Mouse (Mus musculus) midbrain, embryonic 14.5 days (tissue): Measurements from ENCODE around the gene Gm11096. TPM values are rescaled to one million over a fixed set of nuclear protein-coding genes. Genes with fewer than 3 reads are reported as not detected.

Source experiments
- ATAC-seq: fragments of 200-750 bp; cut with Nextera tagmentation; 2 replicates; pipeline ENCODE4 v1.8.0; 2017; ENCODE audit warnings: moderate number of reproducible peaks, moderate library complexity; ENCODE audit not compliant: low FRiP score, low TSS enrichment
- DNase-seq: peaks from one replicate; pipeline ENCODE4 v3.0.0-alpha.2; 2015
- H3K27ac ChIP-seq: fragments of 300-500 bp; sonication (generic); replicated peaks from 2 replicates; pipeline ENCODE4 v1.5.1; 2014; ENCODE audit warnings: mild to moderate bottlenecking, low read depth, low read length, moderate library complexity
- H3K27me3 ChIP-seq: fragments of 300-500 bp; sonication (generic); 2 replicates; pipeline ENCODE4 v1.6.1; 2014; ENCODE audit warnings: low read length, control low read depth, mixed read lengths; ENCODE audit not compliant: control insufficient read depth, insufficient read depth
- H3K36me3 ChIP-seq: fragments of 300-500 bp; sonication (generic); 2 replicates; pipeline ENCODE4 v1.6.1; 2014; ENCODE audit warnings: low read length, control low read depth; ENCODE audit not compliant: control insufficient read depth, insufficient read depth
- H3K4me1 ChIP-seq: fragments of 300-500 bp; sonication (generic); 2 replicates; pipeline ENCODE4 v1.6.1; 2014; ENCODE audit warnings: mild to moderate bottlenecking, antibody characterized with exemption, low read length, control low read depth; ENCODE audit not compliant: control insufficient read depth, insufficient read depth
- H3K4me2 ChIP-seq: fragments of 300-500 bp; sonication (generic); 2 replicates; pipeline ENCODE4 v1.6.1; 2014; ENCODE audit warnings: mild to moderate bottlenecking, low read length, moderate library complexity
- H3K4me3 ChIP-seq: fragments of 300-500 bp; sonication (generic); replicated peaks from 2 replicates; pipeline ENCODE4 v1.5.1; 2014; ENCODE audit warnings: low read depth, low read length
- H3K9ac ChIP-seq: fragments of 300-500 bp; sonication (generic); replicated peaks from 2 replicates; pipeline ENCODE4 v1.6.1; 2014; ENCODE audit warnings: mild to moderate bottlenecking, low read length, moderate library complexity
- H3K9me3 ChIP-seq: fragments of 300-500 bp; sonication (generic); 2 replicates; pipeline ENCODE4 v1.6.1; 2016; ENCODE audit warnings: low read length, control low read depth, mixed read lengths; ENCODE audit not compliant: control insufficient read depth
- WGBS: fragments of 180-500 bp; shearing (Covaris S2); extraction: QIAGEN DNeasy Blood & Tissue Kit; methylation state at CpG from one replicate; pipeline ENCODE4 v1.1.7; 2014; 5-methylcytosine and 5-hydroxymethylcytosine counted together
- polyA plus RNA-seq: library from polyadenylated mRNA; unstranded; fragments of >200 nt; fragmentation: Nextera tagmentation; extraction: Ambion mirVana; gene quantifications from 2 replicates; pipeline ENCODE4 v1.2.1, GENCODE M21; 2014

The Gm11096 gene
- polyA plus RNA-seq, 1 experiment from 2014 or later: not detected

GRCm38 (mm10) chr17:81459379-81459778, 17.8 kb downstream of the Gm11096 start:
- H3K4me1 ChIP-seq: no peaks in the 10 kb centered on the region
- no peak for ATAC-seq

GRCm38 (mm10) chr17:81468941-81469340, 27.4 kb downstream of the Gm11096 start:
- no peaks in the 10 kb centered on the region for H3K36me3 ChIP-seq
- no peak overlapping the region for H3K4me3 ChIP-seq
- H3K9me3 ChIP-seq: no peaks in the 10 kb centered on the region
- ATAC-seq (no peak), DNase-seq (no peak)
- no peaks in the 10 kb centered on the region for H3K27me3 ChIP-seq
- H3K4me2 ChIP-seq: no peak overlapping the region
- no peaks in the 10 kb centered on the region for H3K4me1 ChIP-seq
- H3K27ac ChIP-seq: no peak overlapping the region
- WGBS: 87% methylated on average over 5 of the region's 5 CpGs
- no peak overlapping the region for H3K9ac ChIP-seq

More at GRCm38 (mm10) chr17:81459379-81459778, 17.8 kb downstream of the Gm11096 start:
- DNase-seq: no peak
- Histone ChIP-seq H3K36me3 (no peaks in the 10 kb centered on the region), H3K27me3 (no peaks in the 10 kb centered on the region), H3K27ac (no peak overlapping the region), H3K4me3 (no peak overlapping the region), H3K9me3 (no peaks in the 10 kb centered on the region), H3K4me2 (no peak overlapping the region), H3K9ac (no peak overlapping the region)
- 77% methylated on average over 3 of the region's 3 CpGs for WGBS

- Histone ChIP-seq H3K36me3 (no peaks in the 10 kb centered on the region), H3K4me2 (no peak overlapping the region), H3K9me3 (no peaks in the 10 kb centered on the region), H3K27ac (no peak overlapping the region), H3K9ac (no peak overlapping the region), H3K4me1 (no peaks in the 10 kb centered on the region), H3K4me3 (no peak overlapping the region), H3K27me3 (no peaks in the 10 kb centered on the region)
- WGBS: 51% methylated on average over 3 of the region's 3 CpGs
- DNase-seq (no peak), ATAC-seq (no peak)
Observed at GRCm38 (mm10) chr17:81473363-81473762, 31.8 kb downstream of the Gm11096 start.

- Histone ChIP-seq H3K9ac (no peak overlapping the region), H3K4me2 (no peak overlapping the region), H3K4me3 (no peak overlapping the region), H3K27ac (no peak overlapping the region), H3K36me3 (no peaks in the 10 kb centered on the region), H3K9me3 (no peaks in the 10 kb centered on the region), H3K27me3 (no peaks in the 10 kb centered on the region), H3K4me1 (peaks cover 11% of the 10 kb centered on the region)
- DNase-seq (no peak), ATAC-seq (no peak)
- WGBS: 79% methylated on average over 1 of the region's 1 CpGs
Observed at GRCm38 (mm10) chr17:81477420-81477819, 35.9 kb downstream of the Gm11096 start.

GRCm38 (mm10) chr17:81479807-81480206, 38.2 kb downstream of the Gm11096 start:
- Histone ChIP-seq H3K4me2 (peak overlapping the region; percentile 27; the same call in 1 of the 2 replicates), H3K27ac (0 out of 2 replicates have a peak overlapping the region, but pooled peaks have one; percentile 74), H3K36me3 (no peaks in the 10 kb centered on the region), H3K27me3 (no peaks in the 10 kb centered on the region), H3K9me3 (no peaks in the 10 kb centered on the region), H3K4me1 (peaks cover 14% of the 10 kb centered on the region), H3K4me3 (no peak overlapping the region), H3K9ac (no peak overlapping the region)
- peak; percentile 49 for DNase-seq
- WGBS: 30% methylated on average over 4 of the region's 4 CpGs
- ATAC-seq: no peak; the same call in 1 of the 2 replicates

GRCm38 (mm10) chr17:81480351-81481161, 39.0 kb downstream of the Gm11096 start:
- Histone ChIP-seq H3K36me3 (no peaks in the 10 kb centered on the region), H3K4me2 (peak overlapping the region; percentile 27), H3K27me3 (no peaks in the 10 kb centered on the region), H3K9ac (no peak overlapping the region), H3K4me3 (no peak overlapping the region), H3K9me3 (no peaks in the 10 kb centered on the region), H3K4me1 (peaks cover 14% of the 10 kb centered on the region), H3K27ac (peak overlapping the region; percentile 74)
- DNase-seq (peak; percentile 79), ATAC-seq (peak; percentile 89)
- 53% methylated on average over 21 of the region's 21 CpGs for WGBS

- no peak overlapping the region; the same call in 1 of the 2 replicates for H3K27ac ChIP-seq
- peak; percentile 41 for DNase-seq
- ATAC-seq: no peak
Observed at GRCm38 (mm10) chr17:81481843-81482490, 40.4 kb downstream of the Gm11096 start.

GRCm38 (mm10) chr17:81486388-81486787, 44.8 kb downstream of the Gm11096 start:
- Histone ChIP-seq H3K4me3 (no peak overlapping the region), H3K9ac (no peak overlapping the region), H3K4me2 (no peak overlapping the region), H3K27ac (no peak overlapping the region), H3K4me1 (0 out of 2 replicates have a peak, but pooled peaks cover 5% of the 10 kb centered on the region), H3K27me3 (no peaks in the 10 kb centered on the region), H3K36me3 (no peaks in the 10 kb centered on the region), H3K9me3 (no peaks in the 10 kb centered on the region)
- ATAC-seq: no peak
- DNase-seq: no peak
- 79% methylated on average over 1 of the region's 1 CpGs for WGBS

More at GRCm38 (mm10) chr17:81481843-81482490, 40.4 kb downstream of the Gm11096 start:
- H3K36me3 ChIP-seq: no peaks in the 10 kb centered on the region
- no peaks in the 10 kb centered on the region for H3K9me3 ChIP-seq
- H3K4me1 ChIP-seq: peaks cover 14% of the 10 kb centered on the region
- H3K4me2 ChIP-seq: no peak overlapping the region
- no peak overlapping the region for H3K4me3 ChIP-seq
- 49% methylated on average over 11 of the region's 11 CpGs for WGBS
- H3K9ac ChIP-seq: no peak overlapping the region
- no peaks in the 10 kb centered on the region for H3K27me3 ChIP-seq
